Mouse (Mus musculus) thymus, adult 2 months (tissue): ENCODE measurements around the gene Pias3. TPM values are rescaled to one million over a fixed set of nuclear protein-coding genes. Genes with fewer than 3 reads are reported as not detected.
A peak's percentile ranks its signal among the peaks of the same experiment; 100 is the strongest.

Experiments
- DNase-seq: peaks from one replicate; pipeline ENCODE4 v3.0.0; 2021
- H3K27ac ChIP-seq: fragments of 200-500 bp; 2 replicates; pipeline ENCODE4 v1.5.1; 2012; ENCODE audit warnings: low read length, control low read depth; ENCODE audit not compliant: control insufficient read depth, insufficient read depth
- H3K27me3 ChIP-seq: fragments of 200-500 bp; 2 replicates; pipeline ENCODE4 v1.6.1; 2012; ENCODE audit warnings: mild to moderate bottlenecking, low read length, moderate library complexity, mixed read lengths; ENCODE audit not compliant: control insufficient read depth, insufficient read depth
- H3K36me3 ChIP-seq: fragments of 200-500 bp; 2 replicates; pipeline ENCODE4 v1.6.1; 2012; ENCODE audit warnings: mild to moderate bottlenecking, low read length, moderate library complexity; ENCODE audit not compliant: control insufficient read depth, insufficient read depth
- H3K4me1 ChIP-seq: fragments of 200-500 bp; replicated peaks from 2 replicates; pipeline ENCODE4 v1.6.1; 2012; ENCODE audit warnings: low read length; ENCODE audit not compliant: control insufficient read depth, insufficient read depth
- H3K4me3 ChIP-seq: fragments of 200-500 bp; 2 replicates; pipeline ENCODE4 v1.5.1; 2012; ENCODE audit warnings: mild to moderate bottlenecking, low read length, control low read depth, moderate library complexity; ENCODE audit not compliant: control insufficient read depth, insufficient read depth
- CTCF ChIP-seq: fragments of 200-500 bp; IDR thresholded peaks from 2 replicates; pipeline ENCODE4 v1.5.1; 2012; ENCODE audit warnings: mild to moderate bottlenecking, control low read depth, low read length, moderate library complexity, borderline replicate concordance; ENCODE audit not compliant: control insufficient read depth, poor library complexity, insufficient read depth; ENCODE audit errors: extremely low read depth
- POLR2A ChIP-seq: fragments of 200-500 bp; IDR thresholded peaks from 2 replicates; pipeline ENCODE4 v1.6.1; 2012; ENCODE audit warnings: mild to moderate bottlenecking, low read length, control low read depth, moderate library complexity; ENCODE audit not compliant: control insufficient read depth, poor library complexity, insufficient read depth; ENCODE audit errors: extremely low read depth
- WGBS: fragments of 180-500 bp; shearing (Covaris S2); methylation state at CpG from one replicate; pipeline ENCODE4 v1.1.7; 2018; 5-methylcytosine and 5-hydroxymethylcytosine counted together
- polyA plus RNA-seq: library from polyadenylated mRNA; depleted of rRNA; stranded (reverse); fragments of >200 nt; gene quantifications from 2 replicates; pipeline ENCODE4 v1.2.3, GENCODE M21; 2012

Gene Pias3
- polyA plus RNA-seq, 1 experiment = 32.7 TPM

DNA sequence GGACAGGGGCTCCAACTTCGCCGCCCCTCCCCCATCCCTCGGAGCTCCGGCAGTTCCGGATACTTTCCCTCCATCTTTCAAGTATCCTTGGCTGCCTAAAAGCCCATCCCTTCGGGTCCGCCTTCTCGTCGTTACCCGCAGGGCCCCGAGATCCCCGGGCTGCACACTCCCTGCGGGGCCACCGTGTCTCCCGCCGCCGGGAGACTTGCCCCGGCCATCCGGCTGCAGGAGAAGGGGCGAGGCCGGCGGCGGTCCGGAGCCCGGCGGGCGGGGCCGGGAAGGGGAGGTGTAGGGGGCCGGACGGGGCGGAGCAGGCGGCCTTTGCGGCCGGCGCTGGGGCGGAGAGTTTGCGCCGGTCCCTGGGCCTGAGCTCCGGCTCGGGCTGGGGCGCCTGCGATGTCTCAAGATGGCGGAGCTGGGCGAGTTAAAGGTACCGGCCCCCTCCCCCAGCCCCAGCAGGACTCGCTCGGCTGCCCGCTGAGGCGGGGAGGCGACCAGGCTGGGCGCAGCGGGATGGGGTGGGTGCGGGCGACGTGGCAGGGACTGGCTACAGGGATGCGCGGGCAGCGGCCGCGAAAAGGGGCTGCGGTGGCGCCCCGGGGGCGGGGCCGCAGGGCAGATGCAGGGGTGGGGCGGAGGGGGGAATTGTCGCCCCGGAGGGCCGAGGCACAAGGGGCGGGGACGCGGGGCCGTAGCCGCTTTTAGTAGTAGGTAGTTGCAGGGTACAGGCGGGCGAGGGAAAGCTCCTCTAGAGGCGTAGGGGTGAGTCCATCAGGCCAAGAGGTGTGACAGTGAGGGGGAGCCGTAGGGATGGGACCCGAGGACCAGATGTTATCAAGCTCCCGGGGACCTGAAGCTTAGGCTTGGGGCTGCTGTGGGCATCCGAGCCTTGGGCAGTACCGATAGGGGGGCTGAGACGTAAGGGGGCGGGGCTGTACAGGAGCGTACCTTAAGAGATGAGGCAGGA, 865 bp downstream of the Pias3 start:
- peaks cover 7% of the 10 kb centered on the region for H3K4me1 ChIP-seq
- H3K27ac ChIP-seq = no peak overlapping the region
- H3K36me3 ChIP-seq = no peaks in the 10 kb centered on the region
- under 1% methylated on average over 83 of the region's 85 CpGs for WGBS
- peak; percentile 61 for DNase-seq
- no peak for TF ChIP-seq CTCF
- 0 out of 2 replicates have a peak, but pooled peaks have one; percentile 25 for TF ChIP-seq POLR2A
- no peaks in the 10 kb centered on the region for H3K27me3 ChIP-seq
- H3K4me3 ChIP-seq = peak overlapping the region; percentile 89

DNA sequence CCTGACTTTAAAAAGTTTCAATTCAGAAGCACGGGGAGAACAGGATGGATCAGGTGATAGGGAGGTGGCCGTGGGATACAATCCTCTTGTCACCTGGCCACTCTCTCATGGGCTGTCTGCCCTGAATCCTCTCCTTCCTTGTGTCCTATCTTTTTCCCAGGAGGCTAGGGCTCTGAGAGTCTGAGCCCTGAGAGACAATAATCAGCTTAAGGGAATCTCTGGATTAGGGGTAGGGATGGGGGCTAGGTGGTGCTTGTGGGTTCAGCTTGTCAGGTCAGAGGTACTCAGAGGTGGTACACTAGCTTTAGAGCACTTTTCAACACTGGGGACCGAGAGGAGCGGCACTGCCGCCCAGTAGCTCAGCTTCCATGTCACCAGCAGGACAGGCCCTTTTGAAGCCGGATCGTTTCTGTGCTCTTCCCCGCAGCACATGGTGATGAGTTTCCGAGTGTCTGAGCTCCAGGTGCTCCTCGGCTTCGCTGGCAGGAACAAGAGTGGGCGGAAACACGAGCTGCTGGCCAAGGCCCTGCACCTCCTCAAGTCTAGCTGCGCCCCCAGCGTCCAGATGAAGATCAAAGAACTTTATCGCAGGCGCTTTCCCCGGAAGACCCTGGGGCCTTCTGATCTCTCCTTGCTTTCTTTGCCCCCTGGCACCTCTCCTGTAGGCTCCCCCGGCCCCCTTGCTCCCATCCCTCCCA, 3.0 kb downstream of the Pias3 start:
- 94% methylated on average over 19 of the region's 19 CpGs for whole genome bisulfite sequencing
- no peak for DNase-seq
- Histone ChIP-seq H3K4me1 (peaks cover 7% of the 10 kb centered on the region), H3K27ac (no peak overlapping the region), H3K27me3 (no peaks in the 10 kb centered on the region), H3K4me3 (no peak overlapping the region), H3K36me3 (no peaks in the 10 kb centered on the region)
- no peak for TF ChIP-seq CTCF
- TF ChIP-seq POLR2A = no peak

DNA sequence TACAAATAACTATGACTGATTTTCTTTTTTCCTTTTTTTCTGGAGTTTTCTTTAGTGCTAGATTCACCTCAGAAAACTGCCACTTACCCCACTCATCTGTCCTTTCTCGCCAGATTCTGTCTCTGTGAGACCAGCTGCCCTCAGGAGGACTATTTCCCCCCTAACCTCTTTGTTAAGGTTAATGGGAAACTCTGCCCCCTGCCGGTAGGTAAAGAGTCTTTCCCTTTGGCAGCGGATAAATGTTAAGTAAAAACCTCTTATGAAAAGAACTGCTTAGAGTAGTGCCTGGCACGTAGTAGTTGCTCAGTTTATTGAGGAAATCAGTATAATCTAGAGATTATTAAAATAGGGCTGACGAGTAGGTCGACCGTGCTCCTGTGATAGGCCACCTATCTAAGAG, 4.2 kb downstream of the Pias3 start:
- H3K4me3 ChIP-seq = no peak overlapping the region
- peaks cover 7% of the 10 kb centered on the region for H3K4me1 ChIP-seq
- TF ChIP-seq CTCF (no peak), POLR2A (no peak)
- peak; percentile 28 for DNase-seq
- H3K27ac ChIP-seq = no peak overlapping the region
- H3K36me3 ChIP-seq = no peaks in the 10 kb centered on the region
- H3K27me3 ChIP-seq = no peaks in the 10 kb centered on the region
- WGBS = 76% methylated on average over 7 of the region's 7 CpGs

DNA sequence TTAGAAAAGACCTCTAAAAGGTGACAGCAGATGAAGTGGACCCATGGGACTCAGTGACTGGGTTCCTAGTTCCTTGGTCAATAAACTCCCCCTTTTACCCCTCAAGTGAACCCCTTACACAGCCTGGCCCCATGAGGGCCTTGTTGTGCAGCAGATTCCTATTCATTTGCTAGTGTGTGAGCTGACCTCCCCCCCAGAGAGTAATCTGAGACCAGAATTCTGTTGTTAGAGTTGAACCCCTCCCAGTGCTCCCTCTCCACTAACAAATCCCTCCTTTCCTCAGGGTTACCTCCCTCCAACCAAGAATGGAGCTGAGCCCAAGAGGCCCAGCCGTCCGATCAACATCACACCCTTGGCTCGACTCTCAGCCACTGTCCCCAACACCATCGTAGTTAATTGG, 4.8 kb downstream of the Pias3 start:
- H3K4me1 ChIP-seq = peaks cover 6% of the 10 kb centered on the region

DNA sequence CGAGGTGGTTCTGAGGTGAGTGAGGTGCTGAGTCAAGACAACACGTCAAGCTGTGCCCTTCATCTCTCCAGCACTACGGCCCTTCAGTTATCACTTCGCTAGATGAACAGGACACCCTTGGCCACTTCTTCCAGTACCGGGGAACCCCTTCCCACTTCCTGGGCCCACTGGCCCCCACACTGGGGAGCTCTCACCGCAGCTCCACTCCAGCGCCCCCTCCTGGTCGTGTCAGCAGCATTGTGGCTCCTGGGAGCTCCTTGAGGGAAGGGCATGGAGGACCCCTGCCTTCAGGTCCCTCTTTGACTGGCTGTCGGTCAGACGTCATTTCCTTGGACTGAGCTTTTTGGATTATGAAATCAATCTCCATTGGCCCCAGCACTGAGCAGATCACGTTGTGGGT, 8.6 kb downstream of the Pias3 start:
- 78% methylated on average over 11 of the region's 11 CpGs for WGBS
- H3K27ac ChIP-seq = no peak overlapping the region
- TF ChIP-seq POLR2A (no peak), CTCF (peak; percentile 67; the same call in 1 of the 2 replicates)
- no peak overlapping the region for H3K4me3 ChIP-seq
- no peaks in the 10 kb centered on the region for H3K36me3 ChIP-seq
- no peaks in the 10 kb centered on the region for H3K27me3 ChIP-seq
- DNase-seq = peak; percentile 50
- H3K4me1 ChIP-seq = peaks cover 7% of the 10 kb centered on the region

More for the DNA sequence above, 4.8 kb downstream of the Pias3 start:
- Histone ChIP-seq H3K36me3 (no peaks in the 10 kb centered on the region), H3K27ac (no peak overlapping the region), H3K4me3 (no peak overlapping the region), H3K27me3 (no peaks in the 10 kb centered on the region)
- DNase-seq = no peak
- no peak for TF ChIP-seq CTCF
- TF ChIP-seq POLR2A = no peak
- 95% methylated on average over 4 of the region's 4 CpGs for WGBS

DNA sequence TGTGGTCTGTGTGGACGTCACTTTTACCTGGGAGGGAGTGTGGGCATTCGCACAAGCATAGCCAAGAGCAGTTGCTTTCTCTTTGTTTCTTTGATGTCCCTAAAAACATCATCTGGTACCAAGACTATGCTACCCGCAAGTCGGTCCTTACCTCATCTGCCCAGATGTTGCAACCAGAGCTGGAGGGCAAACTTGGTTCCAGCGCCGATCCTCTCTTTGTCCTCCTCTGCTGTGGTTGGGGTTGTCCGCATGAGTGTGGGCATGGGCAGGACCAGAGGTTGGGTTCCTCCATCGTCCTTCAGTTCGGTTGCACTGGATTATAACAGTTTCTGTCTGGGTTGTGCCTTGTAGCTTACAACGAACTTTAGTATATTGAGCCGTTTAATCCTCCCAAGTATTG, 10.0 kb downstream of the Pias3 start:
- no peak for DNase-seq
- Histone ChIP-seq H3K27me3 (no peaks in the 10 kb centered on the region), H3K4me3 (no peak overlapping the region), H3K27ac (no peak overlapping the region), H3K4me1 (peaks cover 7% of the 10 kb centered on the region), H3K36me3 (peaks cover 7% of the 10 kb centered on the region; the same call in 1 of the 2 replicates)
- 97% methylated on average over 11 of the region's 11 CpGs for WGBS
- TF ChIP-seq CTCF = no peak
- TF ChIP-seq POLR2A = no peak
